Mouse (Mus musculus): ENCODE results near the gene Gpr75.

Gene Gpr75

GRCm38 (mm10) chr11:30885171-30885871 is at the start of gene Gpr75, which contains the start of gene Asb3:
TSS of gene Gpr75 (plus strand) at chr11:30885358.
TSS of gene Asb3 (plus strand) at chr11:30885416.
- no peak for DNase-seq (ENCODE audit: low spot score)

- DNase-seq (ENCODE audit: low spot score): peak; percentile 4
These were observed 46.4 kb upstream of the Gpr75 start for GRCm38 (mm10) chr11:30838793-30839192.

- no peak for DNase-seq (ENCODE audit: low spot score)
These were observed 40.8 kb upstream of the Gpr75 start for GRCm38 (mm10) chr11:30844355-30844754.

GRCm38 (mm10) chr11:30872425-30872824 is 12.7 kb upstream of the Gpr75 start:
- DNase-seq (ENCODE audit: low spot score): no peak

GRCm38 (mm10) chr11:30888153-30888552 is 3.0 kb downstream of the Gpr75 start:
- no peak for DNase-seq (ENCODE audit: low spot score)

GRCm38 (mm10) chr11:30896201-30896600 is 11.0 kb downstream of the Gpr75 start:
- no peak for DNase-seq (ENCODE audit: low spot score)

GRCm38 (mm10) chr11:30899312-30899711 is 14.2 kb downstream of the Gpr75 start:
- no peak for DNase-seq (ENCODE audit: low spot score)

GRCm38 (mm10) chr11:30912311-30912710 is 27.2 kb downstream of the Gpr75 start:
- DNase-seq (ENCODE audit: low spot score): no peak

- DNase-seq (ENCODE audit: low spot score): no peak
These were observed 35.5 kb downstream of the Gpr75 start for GRCm38 (mm10) chr11:30920641-30921040.

- no peak for DNase-seq (ENCODE audit: low spot score)
These were observed 38.1 kb downstream of the Gpr75 start for GRCm38 (mm10) chr11:30923283-30923682.

GRCm38 (mm10) chr11:30928079-30928478 is 42.9 kb downstream of the Gpr75 start:
- DNase-seq (ENCODE audit: low spot score): peak; percentile 29

- DNase-seq (ENCODE audit: low spot score): no peak
These were observed 43.3 kb downstream of the Gpr75 start for GRCm38 (mm10) chr11:30928498-30928897.

All from c-Kit-positive CD71-positive TER-119-positive erythroid progenitor cells, embryonic 14.5 days (primary cell).